Mouse (Mus musculus) lung, adult 2 months (tissue): ENCODE data around the gene Rplp0.

ENCODE experiments used
- CTCF ChIP-seq: fragments of 200-500 bp; IDR thresholded peaks from 2 replicates; pipeline ENCODE4 v1.5.1; 2011; ENCODE audit warnings: mild to moderate bottlenecking, low read length, control low read depth; ENCODE audit not compliant: insufficient read depth
- POLR2A ChIP-seq: fragments of 200-500 bp; IDR thresholded peaks from 2 replicates; pipeline ENCODE4 v1.6.1; 2011; ENCODE audit warnings: low read depth, mild to moderate bottlenecking, control low read depth, low read length, borderline replicate concordance; ENCODE audit errors: extremely low read depth

DNA sequence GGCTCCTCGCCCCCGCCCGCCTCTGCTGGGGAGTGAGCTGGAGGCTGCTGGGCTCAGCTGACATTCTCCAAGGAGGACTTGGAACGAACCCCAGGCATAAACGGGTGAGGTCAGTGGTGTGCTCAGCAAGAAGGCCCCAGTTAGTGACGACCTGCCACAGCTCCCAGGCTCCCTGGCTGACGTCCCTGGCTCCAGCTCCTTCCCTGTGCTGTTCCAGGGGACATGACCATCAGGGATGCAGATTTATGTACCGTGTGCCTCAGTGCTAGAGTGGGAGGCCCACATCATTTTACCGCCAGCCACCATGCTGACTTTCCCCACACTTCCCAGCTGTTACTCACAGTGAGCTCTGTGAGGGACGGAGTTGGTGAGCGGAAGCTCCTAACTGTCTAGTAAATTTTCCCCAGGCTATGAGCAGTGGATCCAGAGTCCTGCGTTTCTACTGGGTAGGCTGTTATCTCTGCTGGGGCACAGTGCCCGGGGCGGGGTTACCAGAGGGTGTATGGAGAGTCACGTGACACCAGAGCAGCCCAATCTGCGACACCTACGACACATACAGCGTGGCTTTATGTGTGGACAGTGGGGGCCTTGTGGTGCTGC is 27.5 kb upstream of the Rplp0 start:
- TF ChIP-seq CTCF (no peak), POLR2A (no peak)
